Mouse (Mus musculus) MN1 (cell line): Measurements from ENCODE around the gene Xxylt1.

ENCODE experiments used
- DNase-seq: peaks from one replicate; pipeline ENCODE4 v3.0.0-alpha.2; 2016; ENCODE audit warnings: low spot score

Gene Xxylt1

DNA sequence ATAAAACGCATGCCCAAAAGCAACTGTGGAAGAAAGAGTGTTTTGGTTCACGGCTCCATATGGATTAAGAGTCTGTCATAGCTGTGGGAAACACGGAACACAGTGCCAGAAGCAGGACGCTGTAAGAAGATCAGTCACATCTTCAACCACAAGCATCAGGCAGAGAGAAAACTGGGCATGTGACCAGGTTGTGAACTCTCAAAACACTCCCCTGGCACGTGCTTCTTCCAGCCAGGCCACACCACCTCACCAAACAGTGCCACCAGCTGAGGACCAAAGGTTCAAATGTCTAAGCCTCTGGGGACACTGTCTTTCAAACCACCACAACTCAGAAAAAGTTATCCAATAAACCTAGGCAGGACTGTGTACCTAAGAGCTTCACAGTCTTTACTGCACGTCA, 93.0 kb downstream of the Xxylt1 start:
- DNase-seq, result no peak

GRCm38 (mm10) chr16:30987684-30988083, 93.5 kb downstream of the Xxylt1 start:
- no peak for DNase-seq

DNA sequence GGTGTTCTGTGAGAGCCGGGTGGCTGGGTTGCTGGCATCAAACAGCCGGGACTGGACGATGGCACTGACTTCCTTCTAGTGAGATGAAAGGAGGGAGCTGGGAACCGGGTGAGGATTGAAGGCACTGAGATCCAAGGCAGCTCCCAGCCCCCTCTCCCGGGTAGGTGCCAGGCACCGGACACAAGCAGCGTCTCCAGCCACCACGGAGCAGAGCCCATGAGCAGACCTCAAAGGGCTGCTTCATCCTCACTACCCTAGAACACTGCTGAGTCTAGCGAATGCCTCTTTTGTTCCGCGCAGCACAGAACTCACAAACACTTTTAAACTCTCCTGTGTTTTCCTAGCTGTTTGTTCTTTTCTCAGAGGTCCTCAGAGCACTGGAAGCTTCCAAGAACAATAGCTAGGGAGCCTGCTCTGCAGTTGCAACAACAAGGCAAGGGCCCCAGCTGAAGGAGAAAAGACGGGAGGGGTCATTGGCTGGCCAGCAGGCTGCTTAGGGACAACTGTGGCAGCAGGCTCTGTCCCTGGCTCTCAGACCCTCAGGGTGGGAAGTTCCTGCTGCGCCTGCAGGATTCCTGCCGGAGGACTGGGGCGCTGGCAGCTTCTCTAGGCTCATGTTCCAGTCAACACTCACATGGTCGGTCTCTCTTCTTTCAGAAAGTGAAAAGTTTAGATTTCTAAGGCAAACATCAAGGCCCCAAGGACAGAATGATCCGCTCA, 96.2 kb downstream of the Xxylt1 start:
- no peak for DNase-seq

GRCm38 (mm10) chr16:30984101-30984500, 97.1 kb downstream of the Xxylt1 start:
- no peak for DNase-seq

DNA sequence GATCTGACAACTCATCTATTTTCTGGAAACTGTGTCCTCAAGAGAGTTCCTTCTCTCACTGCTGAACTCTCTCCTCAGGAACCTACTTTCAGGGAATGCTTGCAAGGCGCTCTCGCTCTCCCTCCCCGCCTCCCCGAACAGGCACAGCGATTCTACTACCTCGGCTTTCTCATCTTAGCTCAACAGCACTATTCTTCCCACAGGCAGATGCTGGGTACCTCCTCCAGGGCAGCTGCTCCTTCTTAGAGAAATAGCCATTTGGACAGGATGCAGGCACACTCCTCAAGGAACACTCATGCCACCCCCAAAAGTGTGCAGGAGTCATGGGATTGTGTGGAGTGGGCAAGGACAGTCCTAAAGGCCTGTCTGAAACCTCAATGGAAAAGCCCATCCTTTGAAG, 97.5 kb downstream of the Xxylt1 start:
- DNase-seq, result no peak

GRCm38 (mm10) chr16:30983281-30983680, 98.0 kb downstream of the Xxylt1 start:
- DNase-seq, result no peak

GRCm38 (mm10) chr16:30981345-30981744, 99.9 kb downstream of the Xxylt1 start:
- no peak for DNase-seq

DNA sequence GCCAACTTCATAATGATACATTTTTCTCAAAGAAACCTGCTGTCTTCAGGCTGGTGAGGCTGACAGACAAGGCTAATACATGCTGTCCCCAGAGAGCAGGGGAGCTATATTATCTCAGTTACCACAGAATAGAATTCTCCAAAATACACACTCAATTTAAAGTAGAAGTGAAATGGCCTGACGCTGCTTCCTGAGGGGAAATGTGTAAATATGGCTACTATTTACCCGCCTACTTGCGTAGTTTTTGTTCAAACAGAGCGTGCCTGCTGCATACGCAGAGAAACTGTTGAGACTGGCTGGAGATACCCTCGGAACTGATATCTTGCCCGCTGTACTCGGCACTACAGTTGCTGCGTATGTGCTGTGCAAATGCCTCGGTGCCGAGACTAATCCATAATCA, 101.3 kb downstream of the Xxylt1 start:
- no peak for DNase-seq

GRCm38 (mm10) chr16:30977728-30978127, 103.5 kb downstream of the Xxylt1 start:
- peak; percentile 44 for DNase-seq

GRCm38 (mm10) chr16:30977186-30977585, 104.0 kb downstream of the Xxylt1 start:
- peak; percentile 88 for DNase-seq

DNA sequence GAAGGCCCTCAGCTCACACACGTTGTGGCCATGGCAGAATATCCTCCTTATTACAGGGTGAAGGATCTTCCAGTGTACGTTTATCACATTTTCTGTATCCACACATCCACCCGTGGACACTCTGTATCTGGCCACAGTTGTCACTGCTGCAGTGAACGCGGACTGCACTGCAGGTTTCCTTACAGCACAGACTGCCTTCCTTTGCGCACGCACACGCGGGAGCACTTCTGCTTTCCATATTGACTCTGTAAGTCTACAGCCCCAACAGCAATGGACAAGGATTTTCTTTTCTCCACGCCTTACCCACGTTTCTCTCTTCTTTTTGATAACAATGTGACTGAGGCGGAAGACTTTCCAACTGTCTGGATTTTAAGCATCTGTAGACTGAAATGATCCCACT, 106.7 kb downstream of the Xxylt1 start:
- no peak for DNase-seq

GRCm38 (mm10) chr16:30973416-30973815, 107.8 kb downstream of the Xxylt1 start:
- peak; percentile 68 for DNase-seq

GRCm38 (mm10) chr16:30971950-30972541, 109.2 kb downstream of the Xxylt1 start:
- no peak for DNase-seq

DNA sequence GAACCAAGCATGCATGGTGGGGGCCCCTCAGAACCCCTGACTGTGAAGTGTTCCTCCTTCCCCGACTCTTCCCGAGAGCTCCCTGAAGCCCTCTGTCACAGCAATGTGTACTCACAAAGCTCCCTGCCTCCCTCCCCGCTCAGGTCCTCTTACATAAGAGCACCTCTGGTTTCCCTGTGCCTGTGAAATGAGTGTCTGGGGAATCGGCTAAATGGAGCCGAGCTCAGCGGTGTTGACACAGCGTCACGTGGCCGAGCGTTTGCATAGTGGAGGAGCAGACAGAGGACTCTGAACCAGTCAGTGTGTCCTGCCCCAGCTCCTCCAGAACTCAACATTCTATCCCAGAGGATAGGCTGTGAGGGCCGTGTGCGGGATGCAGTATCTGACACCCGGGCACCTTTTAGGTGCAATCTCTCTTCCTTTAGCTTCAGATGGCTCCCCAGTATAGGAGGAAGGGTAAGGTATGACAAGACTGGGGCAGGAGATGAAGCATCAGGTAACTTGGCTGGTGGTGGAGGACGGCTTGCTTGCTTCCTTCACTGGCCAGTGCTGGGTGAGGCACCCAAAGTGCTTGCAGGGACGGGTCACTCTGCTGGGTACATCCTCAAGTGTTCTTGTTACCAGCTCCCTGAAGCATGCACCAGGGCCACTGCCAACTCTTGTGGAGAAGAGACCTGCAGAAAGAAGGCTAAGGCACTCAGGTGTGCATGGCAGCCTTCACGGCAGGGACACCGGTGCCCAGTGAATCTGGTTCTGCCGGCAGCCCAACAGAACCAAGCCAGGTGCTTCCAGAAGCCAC, 111.8 kb downstream of the Xxylt1 start:
- DNase-seq, result no peak

DNA sequence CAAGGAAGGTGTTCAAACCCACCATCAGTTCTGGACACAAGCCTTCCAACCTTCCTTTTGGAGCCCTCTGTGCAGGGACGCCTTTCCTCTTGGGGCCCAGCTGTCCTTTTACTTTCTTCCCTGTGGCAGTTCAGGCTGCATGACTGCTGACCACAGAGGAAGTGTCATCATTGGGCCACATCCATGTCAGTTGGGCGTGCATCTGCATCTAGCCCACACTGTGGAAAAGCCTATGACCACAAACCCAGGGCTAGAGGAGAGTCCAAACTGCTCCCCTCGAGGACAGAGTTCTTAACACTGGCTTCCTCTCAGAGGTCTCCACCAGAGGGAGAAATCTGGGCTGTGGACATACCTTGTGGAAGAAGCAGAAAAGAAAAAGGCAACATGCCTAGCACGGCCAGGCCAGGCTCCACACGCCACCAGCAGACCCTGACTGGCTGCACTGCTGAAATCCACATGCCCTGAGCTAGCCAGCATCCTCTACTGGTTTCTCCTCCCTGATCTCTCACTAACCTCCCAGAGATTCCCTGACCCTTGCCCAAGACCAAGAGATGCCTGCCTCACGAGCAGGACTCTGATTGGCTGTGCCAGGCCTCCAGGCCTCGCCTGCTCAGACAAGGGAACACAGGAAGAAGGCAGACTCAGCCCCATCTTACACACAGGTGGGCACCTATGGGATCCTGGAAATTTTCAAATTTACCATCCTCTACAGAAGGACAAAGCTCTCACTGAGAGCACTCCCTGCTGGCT, 112.7 kb downstream of the Xxylt1 start:
- DNase-seq, result no peak

- DNase-seq, result peak; percentile 59
These were observed 114.5 kb downstream of the Xxylt1 start for GRCm38 (mm10) chr16:30966684-30967083.

- DNase-seq, result no peak
These were observed 116.3 kb downstream of the Xxylt1 start for GRCm38 (mm10) chr16:30964891-30965290.

- no peak for DNase-seq
These were observed 116.8 kb downstream of the Xxylt1 start for GRCm38 (mm10) chr16:30964411-30964810.

DNA sequence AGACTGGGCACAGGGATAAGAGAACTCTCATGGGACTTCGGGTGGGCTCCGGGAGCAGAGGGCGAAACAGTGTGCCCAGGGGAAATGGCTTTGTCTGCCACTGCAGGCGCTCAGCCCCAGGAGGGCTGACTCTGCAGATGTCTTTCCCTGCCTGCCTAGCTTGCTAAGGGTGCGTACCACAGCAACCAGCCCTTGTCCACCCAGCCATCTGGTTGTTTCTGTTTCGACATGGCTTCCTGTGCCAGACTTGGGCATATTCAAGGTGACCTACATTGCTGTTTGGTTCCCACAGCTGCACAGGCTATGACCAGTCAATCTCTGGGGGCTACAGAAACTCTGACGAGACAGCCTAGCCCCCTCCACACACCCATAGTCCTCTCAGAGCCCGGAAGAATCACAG, 118.7 kb downstream of the Xxylt1 start:
- no peak for DNase-seq

- DNase-seq, result no peak
These were observed 120.1 kb downstream of the Xxylt1 start for GRCm38 (mm10) chr16:30961176-30961575.

GRCm38 (mm10) chr16:30960266-30960665, 121.0 kb downstream of the Xxylt1 start:
- DNase-seq, result no peak

DNA sequence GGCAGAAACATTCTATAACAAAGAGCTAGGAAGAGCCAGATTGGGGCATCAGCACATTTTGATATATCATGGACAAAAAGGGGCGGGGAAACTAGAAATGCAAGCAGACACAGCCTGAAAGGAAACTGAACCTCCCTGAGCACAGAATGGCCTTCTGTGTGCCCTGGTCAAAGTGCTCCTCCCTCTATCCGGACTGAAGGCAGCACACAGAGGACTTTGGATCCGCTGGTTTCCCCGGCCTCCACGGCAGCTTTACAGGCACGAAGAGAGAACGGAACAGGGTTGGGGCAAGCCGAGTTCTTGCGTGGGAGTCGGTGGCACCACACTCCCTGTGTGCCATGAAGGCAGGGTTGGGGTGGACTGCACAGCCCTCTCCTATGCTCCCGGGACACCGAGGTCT, 121.5 kb downstream of the Xxylt1 start:
- DNase-seq, result no peak
